Mouse (Mus musculus): Measurements from ENCODE around the gene Kcnh2. TPM values are rescaled to one million over a fixed set of nuclear protein-coding genes. Genes with fewer than 3 reads are reported as not detected.
"Not testable (repeated sequence)": the region's sequence is repeated elsewhere in the genome, so short reads cannot be mapped to it uniquely, and the experiment has no call there.

Gene Kcnh2
- 13.0 and 14.0 TPM in 2 replicates for polyA plus RNA-seq (2015; fragmentation: Nextera tagmentation; extraction: Ambion mirVana)

DNA sequence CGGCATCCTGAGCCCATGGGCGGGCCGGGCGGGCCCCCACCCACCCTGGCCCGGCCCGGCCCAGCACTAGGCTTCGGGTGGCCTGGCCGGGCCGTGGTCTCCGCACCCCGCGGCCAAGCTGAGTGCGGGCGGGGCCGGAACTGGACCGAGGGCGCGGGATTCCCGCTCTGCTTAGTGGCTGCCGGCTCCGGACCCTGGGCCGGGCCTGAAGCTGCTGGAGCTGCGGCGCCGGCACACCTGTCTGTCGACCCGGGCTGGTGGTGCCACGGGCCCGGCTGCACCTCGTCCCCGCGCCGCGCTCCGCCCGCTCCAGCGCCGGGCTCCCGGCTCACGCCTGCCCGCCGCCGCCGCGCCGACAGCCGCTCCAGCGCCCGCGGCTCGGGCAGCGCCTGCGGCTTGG is at the start of gene Kcnh2:
Kcnh2 (minus strand) TSS at position 327 of the 400 bp plus-strand sequence.
- peak within 1 kb of the TSS; percentile 82 for H3K4me2 ChIP-seq (ENCODE audit: low read length)
- ATAC-seq: peak; percentile 64

DNA sequence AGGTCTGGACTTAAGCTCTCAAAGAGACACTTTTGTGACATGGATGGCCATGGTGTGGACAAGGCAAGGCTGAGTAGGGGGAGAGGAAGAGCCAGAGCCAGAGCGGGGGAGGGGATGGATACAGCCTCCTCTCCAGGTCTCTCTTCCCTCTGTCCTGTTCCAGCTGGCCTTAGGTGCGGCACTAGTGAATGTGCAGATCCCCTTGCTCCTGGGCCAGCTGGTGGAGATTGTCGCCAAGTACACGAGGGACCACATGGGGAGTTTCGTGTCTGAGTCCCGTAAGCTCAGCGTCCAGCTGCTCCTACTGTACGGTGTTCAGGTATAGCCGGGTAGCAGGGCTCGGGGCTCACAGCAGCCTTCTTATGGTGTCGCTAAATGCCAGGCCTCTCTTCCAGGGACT is 49.0 kb upstream of the Kcnh2 start:
- 82% methylated on average over 11 of the region's 11 CpGs for WGBS
- no peak overlapping the region for H3K9ac ChIP-seq (ENCODE audit: low read depth, low read length)
- ATAC-seq: no peak
- no peak overlapping the region for H3K27ac ChIP-seq (ENCODE audit: low read depth, low read length)
- H3K4me3 ChIP-seq (ENCODE audit: low read length): no peak overlapping the region
- H3K4me2 ChIP-seq (ENCODE audit: low read length): no peak overlapping the region
- peaks cover 4% of the 10 kb centered on the region for H3K36me3 ChIP-seq (ENCODE audit: control insufficient read depth, insufficient read depth, low read length)
- H3K27me3 ChIP-seq (replicated peaks; ENCODE audit: control insufficient read depth, insufficient read depth, low read length): no peaks in the 10 kb centered on the region
- no peaks in the 10 kb centered on the region; the same call in 1 of the 2 replicates for H3K4me1 ChIP-seq (ENCODE audit: control insufficient read depth, insufficient read depth, low read depth, low read length)
- H3K9me3 ChIP-seq (ENCODE audit: control insufficient read depth, low read length): no peaks in the 10 kb centered on the region

More for the DNA sequence above, at the start of gene Kcnh2:
- 0% methylated on average over 25 of the region's 53 CpGs for WGBS
- H3K36me3 ChIP-seq (ENCODE audit: control insufficient read depth, insufficient read depth, low read length): no peaks in the 10 kb centered on the region
- H3K27ac ChIP-seq (ENCODE audit: low read depth, low read length): peak within 1 kb of the TSS; percentile 82
- H3K4me3 ChIP-seq (ENCODE audit: low read length): peak within 1 kb of the TSS; percentile 77
- peaks cover 42% of the 10 kb centered on the region for H3K4me1 ChIP-seq (ENCODE audit: control insufficient read depth, insufficient read depth, low read depth, low read length)
- no peaks in the 10 kb centered on the region for H3K27me3 ChIP-seq (replicated peaks; ENCODE audit: control insufficient read depth, insufficient read depth, low read length)
- H3K9ac ChIP-seq (ENCODE audit: low read depth, low read length): peak within 1 kb of the TSS; percentile 89
- H3K9me3 ChIP-seq (ENCODE audit: control insufficient read depth, low read length): no peaks in the 10 kb centered on the region

DNA sequence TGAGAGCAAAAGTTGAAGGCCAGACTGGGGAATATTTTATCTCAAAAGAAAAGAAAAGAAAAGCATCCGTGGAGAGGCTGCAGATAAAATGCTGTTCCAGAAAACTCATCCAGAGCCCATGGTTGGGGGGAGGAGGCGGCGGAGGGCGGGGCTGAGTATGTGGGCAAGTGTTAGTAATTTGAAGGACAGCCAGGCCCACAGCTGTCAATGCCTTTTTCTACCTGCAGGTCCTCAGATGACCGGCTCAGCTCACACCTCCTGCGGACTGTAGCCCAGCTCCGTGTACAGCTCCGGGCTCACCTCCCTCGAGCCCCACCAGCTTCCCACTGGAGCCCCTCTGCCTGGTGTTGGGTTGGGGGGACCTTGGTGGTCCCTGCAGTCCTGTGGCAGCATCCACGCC is 48.3 kb upstream of the Kcnh2 start:
- no peaks in the 10 kb centered on the region; the same call in 1 of the 2 replicates for H3K4me1 ChIP-seq (ENCODE audit: control insufficient read depth, insufficient read depth, low read depth, low read length)
- H3K36me3 ChIP-seq (ENCODE audit: control insufficient read depth, insufficient read depth, low read length): peaks cover 4% of the 10 kb centered on the region
- H3K9me3 ChIP-seq (ENCODE audit: control insufficient read depth, low read length): no peaks in the 10 kb centered on the region
- no peak for ATAC-seq
- H3K27me3 ChIP-seq (replicated peaks; ENCODE audit: control insufficient read depth, insufficient read depth, low read length): no peaks in the 10 kb centered on the region
- H3K4me3 ChIP-seq (ENCODE audit: low read length): no peak overlapping the region
- H3K9ac ChIP-seq (ENCODE audit: low read depth, low read length): no peak overlapping the region
- no peak overlapping the region for H3K27ac ChIP-seq (ENCODE audit: low read depth, low read length)
- no peak overlapping the region for H3K4me2 ChIP-seq (ENCODE audit: low read length)
- WGBS: 93% methylated on average over 10 of the region's 10 CpGs

DNA sequence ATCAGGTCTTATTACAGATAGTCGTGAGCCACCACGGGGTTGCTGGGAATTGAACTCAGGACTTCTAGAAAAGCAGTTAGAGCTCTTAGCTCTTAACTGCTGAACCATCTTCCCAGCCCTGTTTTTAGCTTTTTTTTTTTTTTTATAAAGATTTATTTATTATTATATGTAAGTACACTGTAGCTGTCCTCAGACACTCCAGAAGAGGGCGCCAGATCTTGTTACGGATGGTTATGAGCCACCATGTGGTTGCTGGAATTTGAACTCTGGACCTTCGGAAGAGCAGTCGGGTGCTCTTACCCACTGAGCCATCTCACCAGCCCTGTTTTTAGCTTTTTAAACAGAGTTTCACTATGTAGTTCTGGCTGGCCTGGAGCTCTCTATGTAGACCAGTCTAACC is 44.9 kb upstream of the Kcnh2 start:
- not testable (repeated sequence) for H3K4me3 ChIP-seq (ENCODE audit: low read length); H3K27me3 ChIP-seq (replicated peaks; ENCODE audit: control insufficient read depth, insufficient read depth, low read length); ATAC-seq; H3K9ac ChIP-seq (ENCODE audit: low read depth, low read length); H3K4me1 ChIP-seq (ENCODE audit: control insufficient read depth, insufficient read depth, low read depth, low read length); H3K27ac ChIP-seq (ENCODE audit: low read depth, low read length); H3K4me2 ChIP-seq (ENCODE audit: low read length); H3K9me3 ChIP-seq (ENCODE audit: control insufficient read depth, low read length); H3K36me3 ChIP-seq (ENCODE audit: control insufficient read depth, insufficient read depth, low read length)
- 90% methylated on average over 6 of the region's 6 CpGs for WGBS

DNA sequence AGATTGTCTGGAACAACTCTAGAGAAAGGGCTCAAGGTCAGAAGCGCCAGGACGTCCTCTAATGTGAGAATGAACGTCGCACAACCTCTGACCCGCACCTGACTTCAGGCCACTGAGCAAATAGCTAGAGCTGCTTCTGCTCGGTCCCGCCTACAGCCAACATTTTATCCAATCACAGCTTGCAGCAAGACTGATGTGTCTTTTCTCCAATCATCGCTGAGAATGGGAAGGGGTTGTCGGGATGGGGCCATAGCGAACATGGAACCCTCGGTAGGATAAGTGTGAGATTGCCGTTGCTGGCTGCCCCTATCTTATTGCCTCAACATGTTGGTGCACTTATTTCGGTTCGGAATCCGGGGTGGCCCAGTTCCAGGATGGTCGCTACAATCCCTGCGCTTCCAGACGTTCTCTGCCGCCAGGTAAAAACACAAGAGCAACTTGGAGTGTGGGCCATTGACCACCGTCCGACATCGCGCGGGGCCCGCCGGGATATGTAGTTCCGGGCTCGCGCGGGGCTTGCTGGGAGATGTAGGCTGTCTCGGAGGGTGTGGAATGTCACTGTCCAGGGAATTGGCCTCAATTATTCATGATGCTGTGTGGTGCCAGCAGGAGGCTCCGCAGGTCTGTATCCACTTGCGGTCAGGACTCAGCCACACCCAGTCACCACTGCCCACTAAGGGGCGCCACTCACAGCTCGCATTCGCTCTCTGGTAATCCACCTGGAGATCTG is 42.9 kb upstream of the Kcnh2 start:
- 1% methylated on average over 36 of the region's 36 CpGs for WGBS
- peak; percentile 97 for ATAC-seq
- Histone ChIP-seq H3K36me3 (ENCODE audit: control insufficient read depth, insufficient read depth, low read length) (no peaks in the 10 kb centered on the region), H3K4me2 (ENCODE audit: low read length) (peak overlapping the region; percentile 62), H3K4me3 (ENCODE audit: low read length) (peak overlapping the region; percentile 66), H3K27me3 (replicated peaks; ENCODE audit: control insufficient read depth, insufficient read depth, low read length) (peaks cover 3% of the 10 kb centered on the region), H3K4me1 (ENCODE audit: control insufficient read depth, insufficient read depth, low read depth, low read length) (no peaks in the 10 kb centered on the region), H3K9me3 (ENCODE audit: control insufficient read depth, low read length) (no peaks in the 10 kb centered on the region), H3K9ac (ENCODE audit: low read depth, low read length) (peak overlapping the region; percentile 71), H3K27ac (ENCODE audit: low read depth, low read length) (peak overlapping the region; percentile 91)

DNA sequence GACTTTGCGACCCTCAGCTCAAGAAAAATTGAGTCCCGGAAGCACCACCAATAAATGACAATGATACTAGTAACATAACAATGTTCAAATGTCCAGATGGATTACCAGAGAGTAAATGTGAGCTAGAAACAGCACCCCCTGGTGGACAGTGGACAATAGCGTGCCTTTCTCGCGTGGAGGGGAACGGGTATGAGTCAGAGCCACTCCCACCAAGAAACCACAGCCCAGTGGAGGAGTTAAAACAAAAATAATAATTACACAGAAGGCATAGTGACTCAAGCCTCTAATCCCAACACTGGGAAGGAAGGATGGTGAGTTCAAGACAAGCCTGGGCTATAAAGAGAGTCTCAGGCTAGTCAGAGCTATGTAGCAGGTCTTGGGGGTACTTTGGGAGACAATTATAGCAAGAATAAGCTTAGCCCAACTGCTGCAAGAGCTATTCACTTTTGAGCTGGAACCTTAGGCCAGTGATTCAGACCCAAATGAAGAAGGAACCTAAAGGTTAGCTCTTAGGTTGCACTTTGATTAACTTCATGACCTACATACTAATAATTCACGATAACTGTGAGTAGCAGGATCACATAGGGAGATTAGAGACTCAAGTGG is 42.1 kb upstream of the Kcnh2 start, which contains the start of gene Abcb8:
Abcb8 (plus strand) TSS at position 272 of the 606 bp plus-strand sequence.
- peaks cover under 1% of the 10 kb centered on the region; the same call in 1 of the 2 replicates for H3K4me1 ChIP-seq (ENCODE audit: control insufficient read depth, insufficient read depth, low read depth, low read length)
- H3K27me3 ChIP-seq (replicated peaks; ENCODE audit: control insufficient read depth, insufficient read depth, low read length): peaks cover 6% of the 10 kb centered on the region
- WGBS: 22% methylated on average over 7 of the region's 7 CpGs
- H3K36me3 ChIP-seq (ENCODE audit: control insufficient read depth, insufficient read depth, low read length): no peaks in the 10 kb centered on the region
- H3K9me3 ChIP-seq (ENCODE audit: control insufficient read depth, low read length): no peaks in the 10 kb centered on the region
- peak within 1 kb of the TSS; percentile 62 for H3K4me2 ChIP-seq (ENCODE audit: low read length)
- H3K27ac ChIP-seq (ENCODE audit: low read depth, low read length): peak within 1 kb of the TSS; percentile 91
- no peak for ATAC-seq
- H3K9ac ChIP-seq (ENCODE audit: low read depth, low read length): peak within 1 kb of the TSS; percentile 71
- H3K4me3 ChIP-seq (ENCODE audit: low read length): peak within 1 kb of the TSS; percentile 66

DNA sequence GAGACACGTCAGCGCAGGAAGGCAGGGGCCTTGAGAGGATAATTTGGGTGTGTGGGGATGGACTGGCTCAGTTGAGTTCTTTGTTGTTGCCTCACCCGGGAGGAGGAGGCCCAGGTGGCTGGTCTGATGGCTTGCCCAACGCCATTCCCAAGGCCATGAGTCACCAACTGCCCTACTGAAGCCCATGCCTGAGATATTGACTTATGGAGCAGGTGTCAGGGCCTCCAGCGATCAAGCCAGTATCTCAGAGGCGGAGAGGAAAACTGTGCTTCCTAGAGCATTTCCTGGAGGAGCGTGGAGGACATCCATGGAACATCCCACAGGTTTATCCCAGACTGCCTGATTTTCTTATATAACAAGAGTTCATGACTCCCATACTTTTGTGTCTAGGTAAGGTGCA is 41.3 kb upstream of the Kcnh2 start:
- no peak for ATAC-seq
- H3K36me3 ChIP-seq (ENCODE audit: control insufficient read depth, insufficient read depth, low read length): no peaks in the 10 kb centered on the region
- H3K27ac ChIP-seq (ENCODE audit: low read depth, low read length): no peak overlapping the region
- no peak overlapping the region for H3K9ac ChIP-seq (ENCODE audit: low read depth, low read length)
- H3K27me3 ChIP-seq (replicated peaks; ENCODE audit: control insufficient read depth, insufficient read depth, low read length): peaks cover 6% of the 10 kb centered on the region
- no peak overlapping the region for H3K4me2 ChIP-seq (ENCODE audit: low read length)
- no peak overlapping the region for H3K4me3 ChIP-seq (ENCODE audit: low read length)
- H3K9me3 ChIP-seq (ENCODE audit: control insufficient read depth, low read length): no peaks in the 10 kb centered on the region
- H3K4me1 ChIP-seq (ENCODE audit: control insufficient read depth, insufficient read depth, low read depth, low read length): peaks cover 8% of the 10 kb centered on the region
- WGBS: 75% methylated on average over 7 of the region's 7 CpGs

DNA sequence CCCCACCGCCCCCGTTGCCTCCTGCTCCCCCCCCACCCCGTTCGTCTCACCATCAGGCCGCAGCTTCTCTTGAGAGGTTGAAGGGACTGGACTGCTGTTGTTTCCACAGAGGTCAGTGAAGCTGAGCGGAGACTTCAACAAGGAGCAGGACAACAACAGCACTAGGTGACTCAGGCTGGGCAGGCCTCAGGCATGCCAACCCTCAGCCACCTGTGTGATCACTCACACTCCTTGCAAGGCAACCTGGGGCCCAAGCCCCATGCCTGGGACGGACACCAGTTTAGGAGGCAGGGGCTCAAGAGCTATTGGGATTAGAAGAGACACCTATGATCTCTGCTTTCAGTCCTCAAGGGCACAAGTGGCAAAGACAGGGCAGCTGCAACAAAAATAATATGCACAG is 40.5 kb upstream of the Kcnh2 start, which contains the start of gene Atg9b:
Atg9b (minus strand) TSS at position 280 of the 400 bp plus-strand sequence.
- Histone ChIP-seq H3K9me3 (ENCODE audit: control insufficient read depth, low read length) (no peaks in the 10 kb centered on the region), H3K4me3 (ENCODE audit: low read length) (no peak within 1 kb of the TSS), H3K4me2 (ENCODE audit: low read length) (no peak within 1 kb of the TSS), H3K27me3 (replicated peaks; ENCODE audit: control insufficient read depth, insufficient read depth, low read length) (peaks cover 6% of the 10 kb centered on the region), H3K36me3 (ENCODE audit: control insufficient read depth, insufficient read depth, low read length) (no peaks in the 10 kb centered on the region), H3K27ac (ENCODE audit: low read depth, low read length) (no peak within 1 kb of the TSS), H3K4me1 (ENCODE audit: control insufficient read depth, insufficient read depth, low read depth, low read length) (peaks cover 17% of the 10 kb centered on the region), H3K9ac (ENCODE audit: low read depth, low read length) (no peak within 1 kb of the TSS)
- ATAC-seq: no peak
- WGBS: 84% methylated on average over 7 of the region's 7 CpGs

DNA sequence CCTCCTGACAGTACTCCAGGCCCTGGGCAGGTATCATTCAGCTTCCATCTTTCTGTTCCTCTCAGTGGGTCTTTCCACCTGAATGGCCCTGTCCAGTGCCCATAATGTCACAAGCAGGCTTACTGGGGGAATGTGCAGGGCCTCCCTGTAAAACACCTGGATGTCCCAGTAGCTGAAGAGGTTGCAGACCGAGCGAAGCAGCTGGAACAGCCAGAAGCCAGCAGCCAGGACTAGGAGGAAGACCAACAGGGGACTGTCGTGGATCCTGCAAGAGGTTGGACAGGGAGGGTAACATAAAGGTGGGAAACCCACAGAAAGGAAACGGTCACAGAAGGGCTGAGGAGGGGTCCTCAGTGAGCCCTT is 38.2 kb upstream of the Kcnh2 start:
- no peak overlapping the region for H3K4me3 ChIP-seq (ENCODE audit: low read length)
- ATAC-seq: no peak
- no peaks in the 10 kb centered on the region for H3K9me3 ChIP-seq (ENCODE audit: control insufficient read depth, low read length)
- no peak overlapping the region for H3K9ac ChIP-seq (ENCODE audit: low read depth, low read length)
- no peaks in the 10 kb centered on the region for H3K36me3 ChIP-seq (ENCODE audit: control insufficient read depth, insufficient read depth, low read length)
- peaks cover 8% of the 10 kb centered on the region for H3K27me3 ChIP-seq (replicated peaks; ENCODE audit: control insufficient read depth, insufficient read depth, low read length)
- WGBS: 83% methylated on average over 4 of the region's 4 CpGs
- H3K4me1 ChIP-seq (ENCODE audit: control insufficient read depth, insufficient read depth, low read depth, low read length): peaks cover 18% of the 10 kb centered on the region
- no peak overlapping the region for H3K27ac ChIP-seq (ENCODE audit: low read depth, low read length)
- no peak overlapping the region for H3K4me2 ChIP-seq (ENCODE audit: low read length)

All from hindbrain, embryonic 16.5 days (tissue).